Mouse (Mus musculus): ENCODE measurements around the gene Smad3. TPM values are rescaled to one million over a fixed set of nuclear protein-coding genes. Genes with fewer than 3 reads are reported as not detected.
A peak's percentile ranks its signal among the peaks of the same experiment; 100 is the strongest.

The Smad3 gene
- polyA plus RNA-seq, 1 experiment = 25.5 TPM

DNA sequence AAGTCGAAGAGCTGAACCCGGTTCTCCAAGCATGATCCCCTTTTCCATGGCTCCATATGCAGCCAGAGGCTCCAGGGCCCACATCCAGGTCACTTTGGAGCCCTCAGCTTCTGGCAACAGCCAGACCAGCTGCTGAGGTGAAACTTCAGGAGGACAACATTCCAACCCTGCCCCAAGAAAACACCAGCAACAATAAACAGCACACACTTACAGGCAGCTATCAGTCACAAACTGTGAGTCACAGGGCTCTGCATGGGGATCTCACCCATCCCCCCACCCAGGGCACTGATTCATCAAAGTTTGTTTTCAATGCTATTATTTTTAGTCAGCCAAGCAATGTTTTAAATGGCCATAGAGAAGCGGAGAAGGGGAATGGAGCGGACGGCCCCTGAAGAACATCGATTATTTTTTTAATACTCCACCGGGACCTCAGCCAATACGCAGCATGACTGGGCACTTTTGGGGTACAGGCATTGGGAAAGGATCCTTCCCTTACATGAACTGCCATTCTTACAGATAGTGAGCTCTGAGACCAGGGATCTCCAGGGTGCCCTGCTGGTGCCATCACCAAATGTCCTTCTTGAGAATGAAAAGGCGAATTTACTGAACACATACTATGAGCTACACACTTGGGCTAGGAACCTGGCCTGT is 10.0 kb downstream of the Smad3 start:
- Histone ChIP-seq H3ac (ENCODE audit: control insufficient read depth, insufficient read length) (no peak overlapping the region), H3K4me3 (no peak overlapping the region), H3K36me3 (ENCODE audit: control insufficient read depth, insufficient read depth) (no peaks in the 10 kb centered on the region), H3K79me2 (ENCODE audit: control insufficient read depth, insufficient read depth) (peaks cover 43% of the 10 kb centered on the region), H3K27me3 (ENCODE audit: control insufficient read depth, insufficient read depth, insufficient read length) (no peaks in the 10 kb centered on the region), H3K4me2 (ENCODE audit: low read depth) (peak overlapping the region; percentile 59)
- TF ChIP-seq TCF12 (IDR thresholded peaks at IDR 0.05; ENCODE audit: insufficient read depth, poor library complexity, severe bottlenecking) (peak; percentile 25), REST (IDR thresholded peaks at IDR 0.05; ENCODE audit: insufficient read depth, insufficient read length) (no peak), USF1 (IDR thresholded peaks at IDR 0.05; ENCODE audit: low read depth) (no peak), MYOD1 (IDR thresholded peaks at IDR 0.05; ENCODE audit: control insufficient read depth in 1 of 3, insufficient read length in 2 of 3, low read depth in 2 of 3) (peak in 2 of 3 experiments; percentile 38 to 65), TCF3 (IDR thresholded peaks at IDR 0.05; ENCODE audit: insufficient read length, low read depth) (no peak), MYOG (IDR thresholded peaks at IDR 0.05; ENCODE audit: control insufficient read depth in 1 of 3, insufficient read depth in 1 of 3, insufficient read length in 2 of 3, low read depth in 2 of 3) (peak in 2 of 3 experiments; percentile 71 to 76), POLR2A (IDR thresholded peaks at IDR 0.05; ENCODE audit: insufficient read length, low read depth) (no peak), POLR2AphosphoS2 (IDR thresholded peaks at IDR 0.05; ENCODE audit: insufficient read length, low read depth) (no peak), SRF (IDR thresholded peaks at IDR 0.05; ENCODE audit: control insufficient read depth, insufficient read length, low read depth) (no peak), E2F4 (IDR thresholded peaks at IDR 0.05; ENCODE audit: insufficient read depth) (no peak), CEBPB (IDR thresholded peaks at IDR 0.05; ENCODE audit: insufficient read depth, poor library complexity, severe bottlenecking) (no peak), MAX (IDR thresholded peaks at IDR 0.05; ENCODE audit: low read depth) (no peak)

DNA sequence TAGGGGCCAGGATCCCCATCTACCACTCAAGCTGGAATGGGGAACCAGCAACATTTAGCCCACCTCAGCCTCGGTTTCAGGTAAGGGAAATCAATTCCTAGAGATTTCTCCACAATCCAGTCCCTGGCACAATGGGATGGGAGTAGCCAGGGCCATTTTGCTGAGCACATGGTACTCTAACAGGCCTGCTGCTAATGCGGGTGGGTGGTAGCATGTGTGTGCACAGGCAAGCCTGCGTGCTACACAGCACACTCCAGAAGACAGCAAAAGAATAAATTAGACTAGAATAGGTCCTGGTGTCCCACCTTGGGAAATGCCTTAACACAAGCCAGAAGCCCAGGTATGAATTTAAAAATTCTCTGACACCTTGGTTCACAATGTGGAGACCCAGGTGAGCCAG is 10.8 kb downstream of the Smad3 start:
- Histone ChIP-seq H3ac (ENCODE audit: control insufficient read depth, insufficient read length) (no peak overlapping the region), H3K36me3 (ENCODE audit: control insufficient read depth, insufficient read depth) (no peaks in the 10 kb centered on the region), H3K27me3 (ENCODE audit: control insufficient read depth, insufficient read depth, insufficient read length) (no peaks in the 10 kb centered on the region), H3K79me2 (ENCODE audit: control insufficient read depth, insufficient read depth) (peaks cover 35% of the 10 kb centered on the region), H3K4me3 (no peak overlapping the region), H3K4me2 (ENCODE audit: low read depth) (peak overlapping the region; percentile 59)
- TF ChIP-seq POLR2AphosphoS2 (IDR thresholded peaks at IDR 0.05; ENCODE audit: insufficient read length, low read depth) = no peak

DNA sequence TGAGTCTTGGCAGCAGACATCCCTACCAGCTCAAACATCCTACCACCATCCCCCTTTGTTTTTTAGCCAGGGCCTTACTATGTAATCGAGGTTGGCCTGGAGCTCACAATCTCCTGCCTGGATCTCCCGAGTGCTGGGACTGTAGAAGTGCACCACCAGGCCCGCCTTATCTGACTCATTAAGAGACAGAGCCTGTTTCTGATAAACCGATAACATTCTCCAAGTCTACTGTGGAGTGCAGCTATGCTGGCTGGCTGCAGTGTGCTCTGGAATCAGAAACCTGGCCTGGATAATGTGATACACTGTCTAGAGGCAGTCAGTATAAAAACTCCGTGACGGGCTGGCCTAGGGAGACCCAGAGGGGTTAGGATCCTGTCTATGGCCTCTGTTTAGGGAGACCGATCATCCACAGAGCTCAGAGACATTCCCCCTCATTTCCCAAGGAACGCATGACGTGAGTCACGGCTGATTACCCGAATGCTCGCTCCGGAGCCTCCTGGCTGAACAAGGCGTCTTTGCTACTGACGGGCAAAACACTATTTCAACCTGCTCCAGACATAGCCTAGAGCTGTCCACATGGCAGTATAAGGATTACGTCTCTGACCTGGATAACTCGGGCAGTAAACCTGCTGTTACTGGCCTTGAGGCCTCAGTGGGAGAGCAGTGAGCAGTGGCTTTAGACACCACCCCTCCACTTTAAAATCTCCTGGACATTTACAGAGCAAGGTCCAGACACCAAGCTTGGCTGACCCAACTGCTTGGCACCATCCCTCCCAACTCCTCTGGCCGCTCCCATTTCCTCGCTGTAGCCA is 11.8 kb downstream of the Smad3 start:
- Histone ChIP-seq H3ac (ENCODE audit: control insufficient read depth, insufficient read length) (no peak overlapping the region), H3K4me2 (ENCODE audit: low read depth) (peak overlapping the region; percentile 59), H3K27me3 (ENCODE audit: control insufficient read depth, insufficient read depth, insufficient read length) (no peaks in the 10 kb centered on the region), H3K36me3 (ENCODE audit: control insufficient read depth, insufficient read depth) (no peaks in the 10 kb centered on the region), H3K4me3 (no peak overlapping the region), H3K79me2 (ENCODE audit: control insufficient read depth, insufficient read depth) (peaks cover 33% of the 10 kb centered on the region)
- TF ChIP-seq TCF12 (IDR thresholded peaks at IDR 0.05; ENCODE audit: insufficient read depth, poor library complexity, severe bottlenecking) = no peak

DNA sequence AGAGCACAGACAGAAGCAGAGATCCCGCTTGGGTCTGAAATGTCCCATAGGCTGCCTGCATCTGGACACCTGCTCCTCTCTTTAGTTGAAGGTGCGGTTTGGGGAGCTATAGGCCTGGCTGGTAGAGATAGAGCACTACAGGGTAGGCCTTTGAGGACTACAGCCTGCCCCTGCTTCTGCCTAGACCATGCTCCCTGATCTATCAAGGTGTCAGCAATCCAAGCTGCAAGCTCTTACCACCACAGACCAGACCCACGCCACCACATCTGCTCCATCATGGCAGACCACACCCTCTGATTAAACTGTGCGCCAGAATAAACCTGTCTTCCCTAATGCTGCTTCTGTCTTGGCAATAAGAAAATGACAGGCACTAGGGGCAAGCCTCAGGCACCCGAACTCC is 13.2 kb downstream of the Smad3 start:
- peaks cover 34% of the 10 kb centered on the region for H3K79me2 ChIP-seq (ENCODE audit: control insufficient read depth, insufficient read depth)

DNA sequence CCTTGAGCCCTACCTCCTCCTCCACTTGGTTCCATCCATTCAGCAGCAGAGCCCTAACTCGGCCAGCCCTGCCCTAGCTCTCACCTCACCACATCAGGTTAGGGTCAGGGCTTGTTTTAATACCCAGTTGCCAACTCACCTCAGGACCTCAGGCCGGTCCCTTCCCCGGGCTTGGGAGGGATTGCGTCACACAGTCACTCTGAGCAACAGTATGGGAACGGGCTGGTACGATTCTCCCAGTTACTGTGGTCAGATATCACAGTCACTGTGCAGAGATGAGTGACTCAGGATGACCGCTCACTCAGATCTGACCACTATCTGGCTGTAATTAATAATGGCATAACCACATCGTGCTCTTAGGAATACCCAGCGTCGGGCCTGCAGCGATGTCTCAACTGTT is 14.0 kb downstream of the Smad3 start:
- H3K4me2 ChIP-seq (ENCODE audit: low read depth) = peak overlapping the region; percentile 73
- H3K36me3 ChIP-seq (ENCODE audit: control insufficient read depth, insufficient read depth) = peaks cover 4% of the 10 kb centered on the region
- no peaks in the 10 kb centered on the region for H3K27me3 ChIP-seq (ENCODE audit: control insufficient read depth, insufficient read depth, insufficient read length)
- no peak overlapping the region for H3ac ChIP-seq (ENCODE audit: control insufficient read depth, insufficient read length)
- H3K4me3 ChIP-seq = no peak overlapping the region
- H3K79me2 ChIP-seq (ENCODE audit: control insufficient read depth, insufficient read depth) = peaks cover 29% of the 10 kb centered on the region
- no peak for TF ChIP-seq USF1 (IDR thresholded peaks at IDR 0.05; ENCODE audit: low read depth)
- TF ChIP-seq MYOD1 (IDR thresholded peaks at IDR 0.05; ENCODE audit: control insufficient read depth in 1 of 3, insufficient read length in 2 of 3, low read depth in 2 of 3) = peak in 2 of 3 experiments; percentile 7 to 58
- no peak for TF ChIP-seq MAX (IDR thresholded peaks at IDR 0.05; ENCODE audit: low read depth)
- TF ChIP-seq MYOG (IDR thresholded peaks at IDR 0.05; ENCODE audit: control insufficient read depth in 1 of 3, insufficient read depth in 1 of 3, insufficient read length in 2 of 3, low read depth in 2 of 3) = peak in 1 of 3 experiments; percentile 50
- TF ChIP-seq E2F4 (IDR thresholded peaks at IDR 0.05; ENCODE audit: insufficient read depth) = no peak
- peak; percentile 3 for TF ChIP-seq TCF12 (IDR thresholded peaks at IDR 0.05; ENCODE audit: insufficient read depth, poor library complexity, severe bottlenecking)
- no peak for TF ChIP-seq REST (IDR thresholded peaks at IDR 0.05; ENCODE audit: insufficient read depth, insufficient read length)
- TF ChIP-seq POLR2A (IDR thresholded peaks at IDR 0.05; ENCODE audit: insufficient read length, low read depth) = no peak
- peak; percentile 97 for TF ChIP-seq CEBPB (IDR thresholded peaks at IDR 0.05; ENCODE audit: insufficient read depth, poor library complexity, severe bottlenecking)
- no peak for TF ChIP-seq POLR2AphosphoS2 (IDR thresholded peaks at IDR 0.05; ENCODE audit: insufficient read length, low read depth)

More for the DNA sequence above, 13.2 kb downstream of the Smad3 start:
- H3K4me2 ChIP-seq (ENCODE audit: low read depth) = peak overlapping the region; percentile 73
- no peak overlapping the region for H3K4me3 ChIP-seq
- H3K27me3 ChIP-seq (ENCODE audit: control insufficient read depth, insufficient read depth, insufficient read length) = no peaks in the 10 kb centered on the region
- H3K36me3 ChIP-seq (ENCODE audit: control insufficient read depth, insufficient read depth) = peaks cover 4% of the 10 kb centered on the region
- no peak overlapping the region for H3ac ChIP-seq (ENCODE audit: control insufficient read depth, insufficient read length)
- TF ChIP-seq POLR2A (IDR thresholded peaks at IDR 0.05; ENCODE audit: insufficient read length, low read depth) = no peak
